Mouse (Mus musculus) cerebellum, adult 11 months (tissue): ENCODE data around the gene Tmub2.
A peak's percentile ranks its signal among the peaks of the same experiment; 100 is the strongest.
"Not testable (repeated sequence)": the region's sequence is repeated elsewhere in the genome, so short reads cannot be mapped to it uniquely, and the experiment has no call there.

Experiments
- DNase-seq: peaks from one replicate; pipeline ENCODE4 v3.0.0; 2022

Tmub2 gene

GRCm38 (mm10) chr11:102280267-102280666 lies 4.5 kb upstream of the Tmub2 start:
- not testable (repeated sequence) for DNase-seq

GRCm38 (mm10) chr11:102283922-102284321 lies 809 bp upstream of the Tmub2 start:
- no peak for DNase-seq

DNA sequence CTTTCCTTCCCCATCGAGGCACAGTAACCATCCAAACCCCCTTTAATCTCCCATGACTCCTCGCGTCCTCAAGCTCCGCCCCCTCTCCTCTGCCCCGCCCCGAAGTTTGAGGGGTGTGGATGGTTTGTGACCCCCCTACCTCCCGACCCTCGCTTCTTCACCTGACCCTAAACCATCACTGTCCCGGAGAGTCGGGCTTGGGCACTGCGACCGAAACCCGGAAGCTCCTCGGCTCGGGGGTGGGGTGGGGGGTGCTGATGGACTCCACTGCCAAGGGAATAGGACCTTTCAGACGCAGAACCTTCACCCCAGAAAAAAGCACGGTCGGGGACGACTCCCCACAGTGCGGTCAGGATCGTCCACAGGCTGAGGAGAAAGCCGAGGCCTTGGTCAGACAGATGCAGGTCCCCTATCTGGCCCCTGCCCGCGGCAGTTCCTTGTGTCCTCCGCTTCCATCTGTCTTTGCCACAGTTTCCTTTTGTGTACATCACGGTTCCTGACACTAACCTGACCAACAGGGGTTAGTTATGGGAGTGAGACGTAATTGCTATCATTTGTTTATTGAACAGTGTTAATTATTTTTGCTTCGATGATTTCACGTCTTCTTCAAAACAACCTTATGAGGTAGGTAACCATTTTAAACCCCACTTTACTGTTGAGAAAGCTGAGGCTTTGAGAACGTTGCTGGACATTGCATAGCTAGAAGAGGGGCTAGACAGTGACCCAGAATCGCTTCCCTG lies 534 bp downstream of the Tmub2 start:
- DNase-seq = no peak

GRCm38 (mm10) chr11:102287485-102287884 lies 2.8 kb downstream of the Tmub2 start:
- no peak for DNase-seq

- no peak for DNase-seq
Measured at GRCm38 (mm10) chr11:102288027-102288804, 3.5 kb downstream of the Tmub2 start.

- DNase-seq = no peak
Measured at GRCm38 (mm10) chr11:102288913-102289312, 4.2 kb downstream of the Tmub2 start.

GRCm38 (mm10) chr11:102289511-102290100 lies 4.9 kb downstream of the Tmub2 start:
- no peak for DNase-seq

DNA sequence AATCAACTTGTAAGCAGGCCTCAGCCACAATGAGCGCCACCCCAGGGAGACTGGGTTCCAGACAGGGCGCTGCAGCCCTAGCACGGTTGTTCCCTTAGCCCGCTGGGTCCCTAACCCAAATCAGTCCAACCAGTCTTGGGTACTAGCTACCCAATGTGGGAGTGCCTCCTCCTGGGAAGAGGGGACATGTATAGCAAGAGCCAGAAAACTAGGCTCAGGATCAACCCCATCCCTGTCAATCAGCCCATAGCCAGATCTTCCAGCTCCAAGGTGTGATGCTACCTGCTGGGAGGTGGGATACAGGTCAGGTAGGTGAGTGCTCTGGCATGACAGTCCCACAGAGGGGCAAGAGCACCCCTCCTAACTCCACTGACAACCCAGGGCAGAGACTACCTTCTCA lies 5.4 kb downstream of the Tmub2 start:
- no peak for DNase-seq

- no peak for DNase-seq
Measured at GRCm38 (mm10) chr11:102291051-102291535, 6.4 kb downstream of the Tmub2 start.

- DNase-seq = no peak
Measured at GRCm38 (mm10) chr11:102293971-102294370, 9.2 kb downstream of the Tmub2 start.

- DNase-seq = no peak
Measured at GRCm38 (mm10) chr11:102294416-102294815, 9.7 kb downstream of the Tmub2 start.

DNA sequence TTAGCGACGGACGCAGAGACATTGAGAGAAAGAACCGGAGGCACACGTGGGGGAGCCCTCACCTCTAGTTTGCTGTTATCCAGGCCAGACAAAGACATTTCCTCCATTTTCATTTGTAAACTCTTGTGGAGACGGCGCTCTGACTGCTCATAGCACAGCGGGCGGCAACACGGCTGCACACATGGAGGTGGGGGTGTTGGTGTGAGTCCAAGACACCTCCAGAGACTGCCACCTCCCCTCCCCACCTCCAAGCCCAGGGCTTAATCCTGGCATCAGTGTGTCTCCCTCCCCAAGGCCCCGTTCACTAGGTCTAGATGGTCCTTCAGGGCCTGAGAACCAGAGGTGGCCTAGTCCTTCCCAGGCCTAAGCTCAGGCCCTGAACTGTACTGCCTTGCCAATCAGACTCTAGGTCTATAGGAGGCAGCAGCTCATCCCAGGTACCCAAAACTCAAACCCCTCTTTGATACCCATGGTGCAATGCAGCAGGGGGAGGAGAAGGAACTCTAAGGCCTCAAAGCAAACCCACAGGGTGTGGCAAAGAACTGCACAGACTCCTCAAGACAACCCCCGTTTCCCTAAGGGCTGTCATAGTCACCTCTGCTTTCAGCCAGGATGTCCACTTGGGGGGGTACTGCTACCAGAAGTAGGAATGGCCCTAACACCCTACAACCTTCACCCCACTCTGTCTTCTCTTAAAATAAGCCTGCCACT lies 10.3 kb downstream of the Tmub2 start:
- DNase-seq = no peak

DNA sequence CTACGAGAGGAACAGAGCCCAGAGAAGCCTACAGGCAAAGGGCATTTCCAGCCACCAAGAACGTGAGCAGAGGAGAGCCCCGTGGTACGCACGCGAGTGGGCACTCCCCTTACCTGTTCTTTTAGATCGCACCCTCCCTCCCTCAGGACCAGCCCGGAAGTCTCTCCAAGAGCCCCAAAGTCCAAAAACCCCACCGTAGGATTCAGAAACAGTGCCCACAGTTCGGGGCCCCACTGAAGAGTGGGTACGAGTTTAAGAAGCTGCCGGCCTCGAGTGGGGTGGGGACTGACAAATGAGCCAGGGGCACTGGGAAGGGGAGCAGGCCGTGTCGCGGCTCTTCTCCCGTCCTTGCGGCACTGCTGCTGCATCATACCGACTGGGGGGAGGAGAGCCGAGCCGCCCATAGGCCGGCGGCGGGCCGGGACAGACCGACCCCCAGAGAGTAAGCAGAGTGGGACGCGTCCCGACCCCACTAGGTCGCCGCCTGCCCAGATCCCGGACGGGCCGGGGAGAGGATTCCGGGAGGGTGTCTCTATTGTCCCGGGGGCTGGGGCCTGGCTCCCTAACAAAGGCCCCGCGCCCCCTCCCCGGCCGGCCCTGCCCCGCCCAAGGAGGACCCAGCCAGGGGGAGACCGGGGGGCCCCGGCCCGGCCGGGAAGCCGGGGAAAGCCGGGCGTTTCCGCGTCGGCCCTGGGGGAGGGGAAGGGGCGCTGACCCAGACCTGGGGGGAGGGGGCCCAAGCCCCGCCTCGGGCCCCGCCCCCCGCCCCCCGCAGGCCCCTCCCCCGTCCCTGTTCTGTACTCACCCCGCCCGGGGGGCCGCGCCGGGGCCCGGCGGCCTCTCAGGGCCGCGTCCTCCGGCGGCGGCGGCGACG lies 11.1 kb downstream of the Tmub2 start:
- DNase-seq = peak; percentile 57

DNA sequence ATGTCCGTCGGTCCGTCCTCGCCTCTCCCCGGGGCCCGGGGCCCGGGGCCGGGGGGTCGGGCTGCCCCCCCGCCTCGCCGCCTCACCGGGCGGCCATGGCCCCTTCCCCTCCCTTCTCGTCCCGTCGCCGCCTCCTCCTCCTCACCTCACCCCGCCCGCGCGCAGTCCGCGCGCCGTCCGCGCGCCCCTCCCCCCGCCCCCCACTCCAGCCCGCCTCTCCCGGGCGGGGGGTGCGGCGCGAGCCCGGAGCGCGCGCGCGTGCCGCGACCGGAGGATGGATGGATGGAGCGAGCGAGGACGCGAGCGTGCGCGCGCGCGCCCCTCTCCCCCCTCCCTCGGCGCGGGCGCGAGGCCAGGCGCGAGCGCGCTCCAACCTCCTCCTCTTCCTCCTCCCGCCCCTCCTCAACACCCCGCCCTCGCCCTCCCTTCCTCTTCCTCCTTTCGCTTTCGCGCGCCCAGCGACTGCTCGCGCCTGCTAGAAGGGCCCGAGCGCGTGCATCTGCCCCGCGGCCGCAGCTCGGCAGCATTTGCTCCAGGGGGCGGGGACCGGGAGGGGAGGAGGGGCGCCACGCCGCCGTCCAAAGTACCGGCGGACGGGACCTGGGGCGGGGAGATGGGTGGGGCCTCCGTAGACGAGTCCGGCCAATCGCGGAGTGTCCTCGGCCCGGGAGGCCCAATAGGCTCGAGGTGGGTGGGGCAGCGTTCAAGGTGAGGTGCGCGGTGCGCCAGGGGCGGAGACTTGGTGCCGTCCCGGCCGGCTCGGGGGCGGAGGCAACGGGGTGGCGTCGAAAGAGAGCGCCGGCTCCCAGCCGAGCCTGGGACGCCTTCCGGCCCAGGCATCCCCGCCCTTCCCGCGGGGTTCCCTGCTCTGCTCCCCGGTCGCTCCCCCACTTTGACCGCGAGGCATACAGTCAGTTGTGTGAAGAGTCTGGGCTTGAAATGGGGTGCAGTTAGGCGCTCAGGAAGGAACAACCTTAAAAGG lies 12.1 kb downstream of the Tmub2 start, which contains the start of gene Atxn7l3:
Atxn7l3 (minus strand) TSS at position 141 of the 982 bp plus-strand sequence.
- DNase-seq = peak; percentile 98

- DNase-seq = no peak
Measured at GRCm38 (mm10) chr11:102297577-102298556, 13.1 kb downstream of the Tmub2 start.

DNA sequence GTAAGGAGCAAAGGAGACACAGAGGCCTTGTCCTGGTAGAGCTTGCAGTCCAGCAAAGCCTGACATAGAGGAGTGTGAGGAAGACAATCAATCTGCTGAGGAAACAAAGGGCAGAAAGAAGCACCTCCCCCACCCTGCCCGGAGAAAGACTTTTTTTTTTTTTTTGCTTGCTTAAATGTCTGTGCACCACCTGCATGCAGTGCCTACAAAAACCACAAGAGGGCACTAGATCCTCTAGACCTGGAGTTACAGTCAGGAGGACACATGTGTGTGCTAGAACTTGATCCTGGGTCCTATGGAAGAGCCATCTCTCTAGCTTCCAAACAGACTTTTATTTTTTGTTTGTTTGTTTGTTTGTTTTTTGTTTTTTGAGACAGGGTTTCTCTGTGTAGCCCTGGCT lies 15.1 kb downstream of the Tmub2 start:
- DNase-seq = no peak

GRCm38 (mm10) chr11:102304141-102304540 lies 19.4 kb downstream of the Tmub2 start:
- DNase-seq = no peak

GRCm38 (mm10) chr11:102305359-102305758 lies 20.6 kb downstream of the Tmub2 start:
- DNase-seq = no peak

GRCm38 (mm10) chr11:102308104-102308503 lies 23.4 kb downstream of the Tmub2 start:
- DNase-seq = no peak
